Mouse (Mus musculus) liver, embryonic 11.5 days (tissue): Measurements from ENCODE around the gene Nthl1. TPM values are rescaled to one million over a fixed set of nuclear protein-coding genes. Genes with fewer than 3 reads are reported as not detected.
A peak's percentile ranks its signal among the peaks of the same experiment; 100 is the strongest.

Source experiments
- ATAC-seq: fragments of 200-750 bp; cut with Nextera tagmentation; replicated peaks from 2 replicates; pipeline ENCODE4 v1.8.0; 2017; ENCODE audit warnings: moderate number of reproducible peaks, mild to moderate bottlenecking, moderate TSS enrichment, moderate library complexity; ENCODE audit not compliant: low FRiP score
- DNase-seq: peaks from one replicate; pipeline ENCODE4 v3.0.0-alpha.2; 2017; ENCODE audit warnings: low spot score
- H3K27ac ChIP-seq: fragments of 300-500 bp; sonication (generic); 2 replicates; pipeline ENCODE4 v1.5.1; 2014; ENCODE audit warnings: mild to moderate bottlenecking, low read depth, low read length, control low read depth
- H3K27me3 ChIP-seq: fragments of 300-500 bp; sonication (generic); replicated peaks from 2 replicates; pipeline ENCODE4 v1.6.1; 2014; ENCODE audit warnings: low read length, mixed read lengths; ENCODE audit not compliant: control insufficient read depth, insufficient read depth
- H3K36me3 ChIP-seq: fragments of 300-500 bp; sonication (generic); 2 replicates; pipeline ENCODE4 v1.6.1; 2014; ENCODE audit warnings: mild to moderate bottlenecking, low read length, moderate library complexity, mixed read lengths; ENCODE audit not compliant: control insufficient read depth, insufficient read depth
- H3K4me1 ChIP-seq: fragments of 300-500 bp; sonication (generic); replicated peaks from 2 replicates; pipeline ENCODE4 v1.6.1; 2014; ENCODE audit warnings: low read length, mixed read lengths; ENCODE audit not compliant: control insufficient read depth, insufficient read depth
- H3K4me2 ChIP-seq: fragments of 300-500 bp; sonication (generic); 2 replicates; pipeline ENCODE4 v1.6.1; 2014; ENCODE audit warnings: mild to moderate bottlenecking, control low read depth, moderate library complexity
- H3K4me3 ChIP-seq: fragments of 300-500 bp; sonication (generic); 2 replicates; pipeline ENCODE4 v1.5.1; 2014; ENCODE audit warnings: low read depth, low read length, control low read depth
- H3K9ac ChIP-seq: fragments of 300-500 bp; sonication (generic); 2 replicates; pipeline ENCODE4 v1.6.1; 2014; ENCODE audit warnings: low read depth, low read length, control low read depth
- H3K9me3 ChIP-seq: fragments of 300-500 bp; sonication (generic); 2 replicates; pipeline ENCODE4 v1.6.1; 2016; ENCODE audit warnings: low read length, inconsistent platforms, mixed read lengths; ENCODE audit not compliant: control insufficient read depth
- WGBS: fragments of 180-500 bp; shearing (Covaris S2); extraction: QIAGEN DNeasy Blood & Tissue Kit; methylation state at CpG from one replicate; pipeline ENCODE4 v1.1.7; 2014; 5-methylcytosine and 5-hydroxymethylcytosine counted together
- polyA plus RNA-seq: library from polyadenylated mRNA; unstranded; fragments of >200 nt; fragmentation: Nextera tagmentation; extraction: Ambion mirVana; gene quantifications from 2 replicates; pipeline ENCODE4 v1.2.1, GENCODE M21; 2014

The Nthl1 gene
- 21.0 and 23.7 TPM in 2 replicates for polyA plus RNA-seq

GRCm38 (mm10) chr17:24632167-24632812, at the start of gene Nthl1, which contains the start of gene Tsc2:
Gene Nthl1, plus strand, starts transcription at chr17:24632680.
Gene Tsc2, minus strand, starts transcription at chr17:24632630.
- Histone ChIP-seq H3K4me1 (peaks cover 16% of the 10 kb centered on the region), H3K36me3 (peaks cover 18% of the 10 kb centered on the region), H3K9ac (peak within 1 kb of the TSS; percentile 88), H3K27me3 (no peaks in the 10 kb centered on the region), H3K4me2 (peak within 1 kb of the TSS; percentile 94), H3K27ac (peak within 1 kb of the TSS; percentile 69), H3K4me3 (peak within 1 kb of the TSS; percentile 81), H3K9me3 (no peaks in the 10 kb centered on the region)
- DNase-seq = peak; percentile 92
- peak; percentile 83 for ATAC-seq
- 1% methylated on average over 51 of the region's 51 CpGs for WGBS

- no peaks in the 10 kb centered on the region for H3K4me1 ChIP-seq
- H3K36me3 ChIP-seq = peaks cover 20% of the 10 kb centered on the region
- no peaks in the 10 kb centered on the region for H3K9me3 ChIP-seq
- H3K27me3 ChIP-seq = no peaks in the 10 kb centered on the region
- no peak overlapping the region for H3K4me3 ChIP-seq
- 50% methylated on average over 5 of the region's 5 CpGs for WGBS
- no peak overlapping the region for H3K4me2 ChIP-seq
- ATAC-seq (no peak), DNase-seq (no peak)
- no peak overlapping the region for H3K9ac ChIP-seq
- H3K27ac ChIP-seq = no peak overlapping the region
Measured at GRCm38 (mm10) chr17:24583599-24584460, 48.6 kb upstream of the Nthl1 start.

GRCm38 (mm10) chr17:24584520-24584919, 48.0 kb upstream of the Nthl1 start:
- Histone ChIP-seq H3K9me3 (no peaks in the 10 kb centered on the region), H3K9ac (no peak overlapping the region), H3K4me3 (no peak overlapping the region), H3K27me3 (no peaks in the 10 kb centered on the region), H3K27ac (0 out of 2 replicates have a peak overlapping the region, but pooled peaks have one; percentile 32), H3K36me3 (peaks cover 16% of the 10 kb centered on the region), H3K4me1 (no peaks in the 10 kb centered on the region), H3K4me2 (no peak overlapping the region)
- DNase-seq (no peak), ATAC-seq (no peak)
- WGBS = 69% methylated on average over 3 of the region's 3 CpGs

- Histone ChIP-seq H3K4me3 (no peak overlapping the region), H3K36me3 (peaks cover 17% of the 10 kb centered on the region; the same call in 1 of the 2 replicates)
Measured at GRCm38 (mm10) chr17:24586532-24586931, 45.9 kb upstream of the Nthl1 start.

GRCm38 (mm10) chr17:24590943-24591342, 41.5 kb upstream of the Nthl1 start:
- WGBS = 78% methylated on average over 3 of the region's 3 CpGs
- no peaks in the 10 kb centered on the region for H3K4me1 ChIP-seq
- no peak overlapping the region for H3K4me2 ChIP-seq
- no peak for DNase-seq
- H3K9ac ChIP-seq = no peak overlapping the region
- no peak overlapping the region for H3K27ac ChIP-seq
- H3K27me3 ChIP-seq = no peaks in the 10 kb centered on the region
- H3K4me3 ChIP-seq = no peak overlapping the region
- ATAC-seq = no peak
- H3K9me3 ChIP-seq = no peaks in the 10 kb centered on the region
- H3K36me3 ChIP-seq = peaks cover 24% of the 10 kb centered on the region; the same call in 1 of the 2 replicates

More at GRCm38 (mm10) chr17:24586532-24586931, 45.9 kb upstream of the Nthl1 start:
- Histone ChIP-seq H3K27me3 (no peaks in the 10 kb centered on the region), H3K4me1 (no peaks in the 10 kb centered on the region), H3K9me3 (no peaks in the 10 kb centered on the region), H3K9ac (no peak overlapping the region), H3K4me2 (no peak overlapping the region), H3K27ac (no peak overlapping the region)
- WGBS = 74% methylated on average over 4 of the region's 4 CpGs
- no peak for ATAC-seq
- no peak for DNase-seq

- WGBS = 98% methylated on average over 5 of the region's 5 CpGs
- Histone ChIP-seq H3K4me1 (no peaks in the 10 kb centered on the region), H3K4me3 (no peak overlapping the region), H3K27ac (no peak overlapping the region), H3K9me3 (no peaks in the 10 kb centered on the region), H3K36me3 (peaks cover 27% of the 10 kb centered on the region; the same call in 1 of the 2 replicates), H3K4me2 (no peak overlapping the region), H3K9ac (no peak overlapping the region), H3K27me3 (no peaks in the 10 kb centered on the region)
- no peak for ATAC-seq
- no peak for DNase-seq
Measured at GRCm38 (mm10) chr17:24591695-24592094, 40.8 kb upstream of the Nthl1 start.

- no peaks in the 10 kb centered on the region for H3K4me1 ChIP-seq
- no peak overlapping the region for H3K9ac ChIP-seq
- WGBS = 82% methylated on average over 5 of the region's 5 CpGs
- ATAC-seq = no peak
- H3K9me3 ChIP-seq = no peaks in the 10 kb centered on the region
- H3K36me3 ChIP-seq = peaks cover 37% of the 10 kb centered on the region
- H3K27me3 ChIP-seq = no peaks in the 10 kb centered on the region
- no peak overlapping the region for H3K27ac ChIP-seq
- H3K4me2 ChIP-seq = no peak overlapping the region
- no peak overlapping the region for H3K4me3 ChIP-seq
- no peak for DNase-seq
Measured at GRCm38 (mm10) chr17:24593248-24593647, 39.2 kb upstream of the Nthl1 start.

GRCm38 (mm10) chr17:24593992-24594890, 38.2 kb upstream of the Nthl1 start:
- Histone ChIP-seq H3K4me2 (no peak overlapping the region), H3K9ac (no peak overlapping the region), H3K27me3 (no peaks in the 10 kb centered on the region), H3K4me3 (no peak overlapping the region), H3K4me1 (no peaks in the 10 kb centered on the region), H3K27ac (no peak overlapping the region), H3K36me3 (peaks cover 40% of the 10 kb centered on the region), H3K9me3 (no peaks in the 10 kb centered on the region)
- no peak for DNase-seq
- ATAC-seq = 0 out of 2 replicates have a peak, but pooled peaks have one; percentile 4
- WGBS = 90% methylated on average over 26 of the region's 26 CpGs
